Mouse (Mus musculus) cerebellum, adult 11-12 months (tissue): ENCODE data around the gene Stk38.
A peak's percentile ranks its signal among the peaks of the same experiment; 100 is the strongest.
"Not testable (repeated sequence)": the region's sequence is repeated elsewhere in the genome, so short reads cannot be mapped to it uniquely, and the experiment has no call there.

Experiments used
- DNase-seq: peaks from one replicate; pipeline ENCODE4 v3.0.0; 2022

The Stk38 gene

DNA sequence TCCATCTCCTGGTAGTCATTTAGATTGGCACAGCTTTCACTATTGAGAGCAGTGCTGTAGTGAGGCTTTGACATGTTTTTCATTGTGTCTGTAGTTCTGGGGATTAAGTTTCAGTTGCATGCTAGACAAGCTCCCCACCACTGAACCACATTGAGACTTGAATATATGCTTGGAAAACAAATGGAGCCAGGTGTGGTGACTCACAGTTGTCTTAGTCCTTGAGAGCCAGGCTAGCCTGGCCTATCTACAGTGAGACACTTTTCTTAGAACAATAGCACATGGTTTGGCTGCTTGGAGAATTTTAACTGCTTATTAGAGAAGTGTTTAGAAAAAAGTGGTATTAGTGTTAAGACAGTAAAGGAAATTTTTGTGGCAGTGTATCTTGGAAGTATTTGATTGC lies 26.5 kb upstream of the Stk38 start:
- no peak for DNase-seq

- DNase-seq: no peak
These were observed 25.8 kb upstream of the Stk38 start for GRCm38 (mm10) chr17:29033569-29034061.

DNA sequence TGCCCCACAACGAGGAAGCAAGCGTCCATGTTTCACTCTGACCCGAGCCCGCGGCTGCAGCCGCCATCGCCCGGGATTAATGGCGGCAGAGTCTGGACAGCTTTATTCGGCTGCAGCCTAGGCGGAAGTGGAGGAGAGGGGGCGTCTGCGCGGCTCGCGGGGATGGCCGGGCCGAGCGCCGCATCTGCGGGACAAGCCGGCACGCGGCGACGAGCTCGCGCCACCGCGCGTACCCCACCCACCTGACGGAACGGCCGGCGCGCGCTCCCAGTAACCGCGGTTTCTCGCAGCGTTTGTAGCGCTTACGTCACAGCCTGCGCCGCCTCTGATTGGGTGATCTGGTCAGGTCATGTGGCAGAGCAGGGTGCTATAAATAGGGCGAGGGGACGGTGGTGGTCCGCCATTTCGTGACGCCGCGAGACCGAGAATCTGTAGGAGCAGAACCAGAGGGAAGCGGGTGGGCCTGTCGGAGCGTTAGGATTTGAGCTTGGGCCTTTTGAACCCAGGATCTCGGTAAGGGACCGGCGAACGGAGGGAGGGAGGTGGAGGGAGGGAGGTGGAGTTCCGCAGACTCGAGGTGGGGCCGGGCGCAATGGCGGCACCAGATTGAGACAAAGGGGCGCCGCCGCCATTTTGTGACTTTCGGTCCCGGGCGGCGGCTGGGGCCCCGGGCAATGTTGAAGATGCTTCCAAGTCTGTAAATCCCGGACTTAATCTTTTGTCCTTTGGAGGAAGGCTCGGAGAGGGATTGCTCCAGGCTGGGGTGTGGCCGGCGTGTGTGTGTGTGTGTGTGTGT lies 24.7 kb upstream of the Stk38 start, which contains the start of gene Srsf3:
TSS of gene Srsf3 (plus strand) at position 355 of the 796 bp plus-strand sequence.
- DNase-seq: peak; percentile 99

DNA sequence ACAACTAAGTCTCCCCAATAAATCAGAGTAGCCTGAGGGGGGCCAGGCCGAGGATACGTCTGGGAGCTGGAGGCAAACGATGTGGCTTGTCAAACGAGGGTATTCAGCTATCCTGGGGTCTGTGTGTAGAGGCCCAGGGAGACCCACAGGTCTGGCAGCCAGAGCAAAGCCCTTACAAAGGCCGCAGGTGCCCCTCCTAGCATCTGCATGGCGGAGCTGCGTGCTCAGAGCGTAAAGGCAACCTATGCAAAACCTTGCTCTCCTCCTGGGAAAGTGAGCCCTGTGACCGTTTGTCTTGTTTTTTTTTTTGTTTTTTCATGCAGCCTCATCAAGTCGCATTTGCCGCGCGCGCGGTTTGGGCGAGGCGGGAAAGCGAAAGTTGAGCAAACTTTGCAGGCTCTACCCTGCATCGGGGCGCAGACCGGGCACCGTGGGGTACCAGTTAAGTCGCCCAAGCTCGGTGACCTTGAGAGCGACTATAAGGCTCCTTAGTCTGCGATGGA lies 24.0 kb upstream of the Stk38 start:
- DNase-seq: peak; percentile 58

DNA sequence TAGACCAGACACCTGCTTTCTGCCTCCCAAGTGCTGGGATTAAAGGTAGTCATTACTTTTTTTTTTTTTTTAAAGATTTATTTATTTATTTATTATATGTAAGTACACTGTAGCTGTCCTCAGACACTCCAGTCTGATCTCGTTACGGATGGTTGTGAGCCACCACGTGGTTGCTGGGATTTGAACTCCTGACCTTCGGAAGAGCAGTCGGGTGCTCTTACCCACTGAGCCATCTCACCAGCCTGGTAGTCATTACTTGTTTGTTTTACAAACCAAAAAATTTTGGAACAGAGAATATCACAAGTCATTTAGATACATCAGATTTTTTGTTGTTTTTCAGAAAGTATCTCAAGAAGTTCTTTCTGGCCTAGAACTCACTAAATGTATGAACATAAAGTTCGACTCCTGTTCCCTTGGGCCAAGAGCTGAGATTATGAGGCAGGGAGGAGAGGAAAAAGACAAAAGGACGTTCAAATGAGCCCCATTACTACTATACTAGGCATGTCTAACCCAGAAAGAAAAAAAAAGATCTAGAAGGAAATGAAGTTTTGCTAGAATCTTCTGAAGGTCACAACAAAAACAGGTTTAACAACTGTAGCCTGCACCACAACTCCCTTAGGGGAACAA lies 23.4 kb upstream of the Stk38 start:
- DNase-seq: not testable (repeated sequence)

- DNase-seq: no peak
These were observed 22.7 kb upstream of the Stk38 start for GRCm38 (mm10) chr17:29030321-29031034.

DNA sequence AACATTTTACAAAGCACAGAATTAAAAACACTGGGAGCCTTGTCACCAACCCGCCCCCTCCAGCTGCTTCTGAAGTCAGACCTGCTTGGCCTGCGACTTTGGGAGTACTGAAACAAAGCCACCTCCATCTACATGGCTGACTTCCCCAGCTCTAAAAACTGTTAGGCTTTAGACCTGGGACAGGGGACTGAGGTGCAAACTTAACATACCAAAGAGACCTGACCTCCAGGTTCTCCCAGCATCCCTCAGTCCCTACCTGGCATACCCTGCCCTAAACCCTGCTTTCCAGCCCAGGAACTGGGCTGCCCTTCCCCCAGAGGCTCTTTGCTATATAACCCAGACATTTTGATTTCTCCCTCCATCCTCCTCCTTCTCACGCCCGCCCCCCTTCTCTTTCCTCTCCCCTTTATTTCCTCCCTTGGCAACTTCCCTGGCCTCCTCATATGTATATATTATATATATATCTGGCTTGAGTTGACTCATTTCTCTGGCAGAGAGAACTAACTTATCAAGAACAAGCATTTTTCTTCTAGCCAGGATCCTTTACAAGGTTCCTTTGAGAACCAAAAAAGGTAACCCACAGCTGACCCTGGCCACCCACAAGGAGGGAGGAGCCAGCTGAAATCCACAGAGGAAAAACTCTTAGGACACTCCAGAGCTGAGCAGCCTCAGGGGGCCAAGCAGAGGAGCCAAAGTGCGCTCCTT lies 19.0 kb upstream of the Stk38 start:
- no peak for DNase-seq

DNA sequence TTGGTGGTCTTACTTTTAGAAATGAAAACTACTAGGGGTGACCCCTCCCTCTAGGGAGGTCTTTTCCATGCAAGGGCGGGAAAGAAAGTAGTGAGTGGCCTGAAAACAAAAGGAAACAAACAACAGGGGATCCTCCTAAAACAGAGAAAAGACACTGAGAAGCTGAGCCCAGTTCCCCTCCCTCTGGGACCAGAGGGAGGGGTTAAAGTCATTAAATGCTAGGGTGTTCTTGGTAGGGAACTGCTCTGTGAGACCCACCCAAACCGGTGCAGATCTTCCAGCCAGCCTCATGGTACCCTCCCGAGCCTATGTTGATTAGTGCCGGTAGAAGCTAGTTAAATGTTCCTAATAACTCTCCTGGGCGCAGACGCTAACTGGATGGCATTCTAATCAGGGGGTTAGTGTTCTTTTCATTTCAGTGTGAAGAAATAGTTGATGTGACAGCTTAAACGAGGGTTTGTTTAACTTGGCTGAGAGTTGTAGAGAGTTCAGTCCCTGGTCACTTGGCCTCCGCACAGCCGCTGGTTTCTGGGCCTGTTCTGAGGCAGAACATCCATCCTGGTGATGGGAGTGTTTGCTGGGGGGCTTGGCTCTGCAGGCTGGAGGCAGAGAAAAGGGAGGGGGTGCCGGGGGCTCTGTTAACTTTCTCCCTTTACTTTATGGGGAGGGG lies 17.2 kb upstream of the Stk38 start:
- no peak for DNase-seq

DNA sequence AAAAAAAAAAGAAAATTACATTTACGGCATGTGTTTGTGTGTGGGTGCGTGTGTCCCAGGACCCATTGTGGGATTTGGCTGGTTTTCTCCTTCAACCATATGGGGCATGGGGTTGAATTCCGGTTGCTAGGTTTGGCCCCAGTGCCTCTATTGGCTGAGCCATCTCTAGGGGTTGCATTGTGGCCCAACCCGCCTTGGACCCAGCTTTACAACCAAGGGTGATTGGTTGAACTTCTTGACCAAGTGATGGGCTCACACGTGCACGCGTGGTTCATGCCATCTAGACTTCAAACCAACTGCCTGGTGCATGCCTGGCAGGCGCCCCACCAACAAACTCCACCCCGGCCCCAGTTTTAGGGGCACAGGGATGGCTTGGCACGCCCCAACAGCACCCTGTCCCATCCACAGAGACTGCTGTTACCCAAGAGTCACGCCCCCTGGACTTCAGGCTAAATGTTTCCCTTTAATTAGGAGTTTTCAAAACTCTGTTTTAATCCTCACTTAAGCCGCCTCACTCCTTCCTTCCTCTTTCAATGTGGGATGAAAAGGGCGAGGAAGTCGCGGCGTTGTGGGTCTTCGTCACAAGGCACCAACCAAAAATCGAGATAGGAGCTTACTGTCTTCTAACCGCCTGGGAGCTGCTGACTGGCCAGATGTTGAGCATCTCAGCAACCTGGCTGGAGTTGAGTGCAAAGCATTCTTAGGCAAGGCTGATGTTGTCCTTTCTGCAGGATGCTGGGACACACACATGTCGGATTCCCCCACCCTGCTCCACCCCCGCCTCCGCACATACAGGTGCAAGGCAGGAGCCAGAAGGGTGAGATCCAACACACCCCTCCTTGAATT lies 16.5 kb upstream of the Stk38 start:
- no peak for DNase-seq

GRCm38 (mm10) chr17:29023346-29023745 lies 15.6 kb upstream of the Stk38 start:
- no peak for DNase-seq

DNA sequence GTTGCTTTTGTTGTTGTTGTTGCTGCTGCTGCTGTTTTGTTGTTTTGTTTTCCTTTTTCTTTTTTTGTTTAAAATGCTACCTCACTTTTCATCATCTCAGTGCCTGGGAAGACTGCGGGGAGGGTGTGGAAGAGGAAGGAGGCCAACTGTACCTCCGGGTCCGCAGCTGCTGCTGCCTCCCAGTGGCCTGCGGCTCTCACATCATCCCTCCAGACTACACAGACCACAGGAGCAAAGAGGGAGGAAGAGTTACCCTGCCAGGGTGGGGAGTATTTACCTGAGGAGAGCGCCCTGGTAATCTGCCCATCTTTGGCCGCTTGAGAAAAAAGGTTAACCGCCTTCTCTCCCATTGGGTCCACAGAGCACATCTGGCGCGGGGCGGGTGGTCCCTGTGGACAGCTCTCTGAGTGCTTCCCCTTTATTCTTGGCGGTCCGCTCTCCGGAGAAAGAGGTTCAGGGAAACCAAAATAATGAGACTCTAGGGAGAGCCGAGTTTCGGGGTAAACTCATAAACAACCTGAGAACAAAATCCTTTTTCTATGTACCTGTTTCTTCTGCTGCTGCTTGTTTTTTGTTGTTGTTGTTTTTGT lies 14.5 kb upstream of the Stk38 start:
- no peak for DNase-seq

DNA sequence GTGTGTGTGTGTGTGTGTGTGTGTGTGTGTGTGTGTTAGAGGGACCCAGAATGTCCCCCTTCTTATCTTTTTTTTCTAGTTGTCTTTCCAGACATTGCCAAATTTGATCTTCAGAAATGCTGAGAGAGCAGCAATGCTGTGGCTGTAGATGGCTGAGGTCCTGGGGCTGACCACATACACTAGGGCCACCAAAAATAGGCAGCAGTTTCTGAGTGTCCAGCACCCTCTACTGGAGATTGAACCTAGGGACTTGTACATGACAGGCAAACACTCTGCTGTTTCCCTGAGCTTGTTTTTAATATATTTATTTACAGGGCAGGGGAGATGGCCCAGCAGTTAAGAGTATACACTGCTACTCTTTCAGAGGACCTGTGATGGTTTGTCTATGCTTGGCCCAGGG lies 12.6 kb upstream of the Stk38 start:
- DNase-seq: no peak

GRCm38 (mm10) chr17:29019391-29019790 lies 11.6 kb upstream of the Stk38 start:
- DNase-seq: no peak

DNA sequence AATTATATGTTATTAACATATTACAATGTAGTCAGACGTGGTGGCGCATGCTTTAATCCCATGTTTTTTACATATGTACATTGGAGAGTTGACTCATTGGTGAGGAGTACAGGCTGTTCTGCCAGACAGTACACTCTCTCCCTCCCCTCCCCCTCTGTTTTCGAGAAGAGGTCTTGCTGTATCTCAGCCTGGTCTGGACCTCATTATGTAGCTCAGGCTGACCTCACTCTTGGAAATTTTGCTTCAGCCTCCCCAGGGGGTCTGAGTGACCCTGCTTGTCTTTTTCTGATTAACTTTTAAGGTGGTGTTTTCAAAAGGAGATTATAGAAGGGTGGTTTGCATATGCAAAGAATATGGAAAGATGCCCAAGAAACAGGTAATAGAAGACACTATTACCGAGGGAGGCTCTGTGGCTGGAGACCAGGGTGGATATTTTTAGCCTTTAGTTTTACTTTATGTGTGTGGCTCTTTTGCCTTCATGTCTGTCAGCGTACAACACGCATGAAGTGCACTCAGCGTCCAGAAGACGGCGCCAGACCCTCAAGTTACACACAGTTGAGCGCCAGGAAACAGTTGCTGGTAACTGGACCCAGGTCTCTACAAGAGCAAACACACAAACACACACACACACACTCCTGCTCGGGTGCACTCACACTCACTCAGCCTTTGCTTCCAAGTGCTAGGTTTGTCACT lies 10.6 kb upstream of the Stk38 start:
- DNase-seq: no peak

DNA sequence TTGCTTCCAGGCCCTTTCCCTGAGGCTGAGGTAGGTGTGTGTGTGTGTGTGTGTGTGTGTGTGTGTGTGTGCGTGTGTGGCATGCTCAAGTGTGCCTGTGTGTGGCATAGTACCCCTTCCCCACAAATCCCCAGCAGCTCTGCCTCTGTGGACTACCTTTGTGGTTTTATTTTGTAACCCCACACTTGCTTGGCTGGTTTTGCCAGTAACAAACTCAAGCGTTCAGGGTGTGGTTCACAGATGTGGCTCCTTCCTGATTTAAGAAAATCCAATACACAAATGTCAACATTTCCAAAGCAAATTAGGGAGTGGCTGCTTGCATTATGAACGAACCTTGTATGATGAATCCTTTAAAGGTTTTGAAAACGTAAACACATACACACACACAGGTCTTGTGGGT lies 8.9 kb upstream of the Stk38 start:
- no peak for DNase-seq

DNA sequence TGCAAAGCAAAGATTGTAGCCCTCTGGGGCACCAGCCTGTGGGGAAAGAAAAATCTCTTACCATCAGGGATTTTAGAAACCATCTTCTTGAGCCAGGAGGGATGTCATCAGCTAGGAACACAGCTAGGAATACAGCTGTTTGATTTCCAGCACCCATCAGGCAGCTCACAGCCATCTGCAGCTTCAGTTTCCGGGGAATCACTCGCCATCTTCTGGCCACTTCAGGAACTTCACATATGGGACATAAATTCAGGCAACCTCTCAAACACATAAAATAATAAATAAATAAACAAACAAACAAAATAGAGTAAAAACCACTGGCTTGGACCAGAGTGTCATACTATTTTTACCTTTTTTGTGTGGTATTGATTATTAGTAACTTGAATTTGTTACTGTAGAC lies 7.8 kb upstream of the Stk38 start:
- no peak for DNase-seq

DNA sequence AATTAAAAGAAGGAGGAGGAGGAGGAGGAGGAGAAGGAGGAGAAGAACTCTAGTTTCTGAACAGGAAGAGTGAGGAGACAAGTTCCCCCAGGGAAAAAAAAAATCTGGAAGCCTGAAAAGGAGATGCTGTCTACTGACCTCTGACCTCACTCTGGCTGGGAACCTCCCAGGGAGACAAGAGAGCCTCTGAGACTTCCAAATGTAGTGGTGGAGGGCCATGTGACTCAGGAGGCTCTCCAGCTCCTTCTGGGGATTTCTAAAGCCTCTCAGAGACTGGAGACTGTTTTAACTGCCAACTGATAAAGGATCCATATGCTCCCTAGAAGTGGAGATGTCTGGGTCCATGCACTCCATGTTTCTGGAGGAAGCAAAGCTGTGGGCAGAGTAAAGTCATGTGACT lies 6.4 kb upstream of the Stk38 start:
- no peak for DNase-seq

- DNase-seq: no peak
These were observed 1.4 kb upstream of the Stk38 start for GRCm38 (mm10) chr17:29009181-29009580.

DNA sequence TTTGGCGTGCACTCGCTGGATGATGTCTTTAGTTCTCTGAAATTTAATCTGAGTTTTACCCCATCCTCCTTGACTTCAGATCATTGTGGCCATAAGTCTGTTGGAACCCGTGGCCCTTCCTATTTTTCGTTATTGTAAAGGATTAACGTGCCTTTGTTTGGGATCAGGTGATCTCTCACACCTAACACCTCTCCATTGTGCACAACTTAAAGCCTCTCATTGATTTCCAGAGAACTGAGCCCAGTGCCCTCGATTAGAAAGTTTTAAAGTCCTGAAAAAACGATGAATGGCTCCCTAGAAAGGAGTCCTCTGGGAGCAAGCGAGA lies 493 bp upstream of the Stk38 start:
- no peak for DNase-seq

- no peak for DNase-seq
These were observed 553 bp downstream of the Stk38 start for GRCm38 (mm10) chr17:29007243-29007640.
